ENCODE assay signal across 9 mouse cellular contexts in genomic region chr15:95932358-95932757, GRCm38 (mm10).
DNase-seq lines count a peak whose midpoint lies in the region; TF ChIP-seq lines count a peak whose summit lies in the region.
"Had no signal": no experiment of that assay in that cellular context is flagged by ENCODE, and none has a peak within 500 bp of the region (broad histone marks: within the 10 kb centered on the region; RNA-seq: fewer than 3 reads in every experiment).

No protein-coding gene starts in this region.

- no peaks in the 10 kb centered on the region for H3K79me2 ChIP-seq in heart, adult 2 months (replicated peaks; ENCODE audit: control insufficient read depth, insufficient read depth, low read length)

- no peak overlapping the region for H3K4me3 ChIP-seq in heart, adult 2 months
- H3K4me3 ChIP-seq in heart, embryonic 10.5 days: no peak overlapping the region
- H3K4me3 ChIP-seq: megakaryocyte, embryonic 14.5 days had no signal

- DNase-seq in heart, adult 2 months: peak; percentile 67 to 75
- DNase-seq in heart, embryonic 10.5 days (ENCODE audit: low spot score): no peak
- DNase-seq in brain, adult 2 months (ENCODE audit: low read depth, low spot score): peak; percentile 71
- peak; percentile 86 for DNase-seq in gastrocnemius, postnatal 14 days
- peak; percentile 62 to 70 for DNase-seq in left cerebral cortex, adult 8-10 months (ENCODE audit: low spot score in 2 of 2)
- peak; percentile 79 for DNase-seq in right cerebral cortex, adult 18-20 months
- no peak for DNase-seq in B cell, adult 2 months
- DNase-seq in thymus, postnatal 4 days: no peak

- H3K4me1 ChIP-seq in heart, adult 2 months (ENCODE audit: control insufficient read depth, insufficient read depth, low read length): peaks cover 1% of the 10 kb centered on the region; the same call in 1 of the 2 replicates
- H3K4me1 ChIP-seq in heart, embryonic 10.5 days: no peaks in the 10 kb centered on the region

- H3K9ac ChIP-seq in heart, adult 2 months (ENCODE audit: low read depth, low read length): no peak overlapping the region

- WGBS in heart, adult 2 months: 67% methylated on average over 5 of the region's 5 CpGs
- WGBS in heart, embryonic 10.5 days: 89% methylated on average over 5 of the region's 5 CpGs

- TF ChIP-seq EP300 in heart, adult 2 months (IDR thresholded peaks at IDR 0.05; ENCODE audit: insufficient read depth, low read depth, low read length): no peak

- peaks cover 4% of the 10 kb centered on the region for H3K36me3 ChIP-seq in heart, adult 2 months (ENCODE audit: control insufficient read depth, insufficient read depth, low read length)
- H3K36me3 ChIP-seq in heart, embryonic 10.5 days: peaks cover 51% of the 10 kb centered on the region

- H3K27me3 ChIP-seq in heart, adult 2 months (ENCODE audit: control insufficient read depth, insufficient read depth, low read length): no peaks in the 10 kb centered on the region
- H3K27me3 ChIP-seq in heart, embryonic 10.5 days (ENCODE audit: insufficient read depth, poor library complexity, severe bottlenecking): no peaks in the 10 kb centered on the region
- H3K27me3 ChIP-seq: megakaryocyte, embryonic 14.5 days had no signal

- no peak for TF ChIP-seq CTCF in heart, adult 2 months (IDR thresholded peaks at IDR 0.05)

- no peak for TF ChIP-seq POLR2A in heart, adult 2 months (IDR thresholded peaks at IDR 0.05; ENCODE audit: insufficient read depth, low read depth, low read length)

- H3K27ac ChIP-seq in heart, adult 2 months: 0 out of 2 replicates have a peak overlapping the region, but pooled peaks have one; percentile 12
- H3K27ac ChIP-seq in heart, embryonic 10.5 days: no peak overlapping the region

- no peaks in the 10 kb centered on the region for H3K9me3 ChIP-seq in heart, embryonic 10.5 days
- H3K9me3 ChIP-seq: megakaryocyte, embryonic 14.5 days had no signal

- intact Hi-C loops in heart, adult 2 months (cut with DNase I): no loop called here
- intact Hi-C loops in gastrocnemius, postnatal 14 days (cut with DNase I; ENCODE audit: low total_unique reads): no loop called here

Comparison
In these comparisons a context has a peak if more than half of its experiments do, and no peak if none do; other contexts are left out.
1. DNase-seq: peak in heart, adult 2 months (2 of 2), brain, adult 2 months (single experiment), gastrocnemius, postnatal 14 days (single experiment), left cerebral cortex, adult 8-10 months (2 of 2) and right cerebral cortex, adult 18-20 months (single experiment); none in heart, embryonic 10.5 days (single experiment), B cell, adult 2 months (0 of 2) and thymus, postnatal 4 days (single experiment).